Mouse (Mus musculus): ENCODE measurements around the gene Snx29.
"Not testable (repeated sequence)": the region's sequence is repeated elsewhere in the genome, so short reads cannot be mapped to it uniquely, and the experiment has no call there.

Snx29 gene

DNA sequence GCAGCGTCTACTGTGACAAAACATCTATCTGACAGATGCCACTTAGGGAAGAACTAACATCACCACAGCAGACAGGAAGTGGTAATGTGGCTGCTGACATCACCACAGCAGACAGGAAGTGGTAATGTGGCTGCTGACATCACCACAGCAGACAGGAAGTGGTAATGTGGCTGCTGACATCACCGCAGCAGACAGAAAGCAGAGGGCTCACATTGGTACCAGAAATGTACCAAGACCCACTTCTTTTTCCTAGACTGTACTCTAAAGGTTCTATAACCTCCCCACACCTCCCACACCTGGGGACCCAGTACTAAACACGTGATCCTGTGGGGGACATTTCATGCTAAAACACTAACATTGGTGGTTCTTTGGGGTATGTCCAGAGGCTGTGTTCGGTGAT lies 126.0 kb downstream of the Snx29 start:
- DNase-seq (ENCODE audit: low spot score in 2 of 2), result not testable (repeated sequence)

DNA sequence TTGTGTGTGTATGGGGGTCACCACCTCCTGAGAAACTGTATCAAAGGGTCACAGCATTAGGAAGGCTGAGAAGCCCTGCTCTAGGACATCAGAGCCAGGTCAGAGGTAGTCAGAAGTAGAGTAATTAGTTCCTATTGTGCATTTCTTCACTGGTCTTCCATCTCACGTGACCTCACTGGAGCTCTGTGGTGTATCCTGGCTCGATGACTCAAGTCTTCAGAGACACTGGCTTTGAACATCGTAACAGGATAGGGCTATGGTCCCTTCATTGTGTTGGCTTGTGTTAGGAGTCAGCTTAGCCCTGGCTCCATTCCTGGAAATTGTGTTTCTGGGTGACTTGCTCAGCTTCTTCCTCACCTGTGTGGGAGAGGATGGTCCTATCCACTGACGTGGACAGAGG lies 126.6 kb downstream of the Snx29 start:
- no peak for DNase-seq (ENCODE audit: low spot score in 2 of 2)

- DNase-seq (ENCODE audit: low spot score in 2 of 2), result no peak
Observed at GRCm38 (mm10) chr16:11450626-11451025, 127.9 kb downstream of the Snx29 start.

- no peak for DNase-seq (ENCODE audit: low spot score in 2 of 2)
Observed at GRCm38 (mm10) chr16:11454871-11455270, 132.2 kb downstream of the Snx29 start.

- no peak for DNase-seq (ENCODE audit: low spot score in 2 of 2)
Observed at GRCm38 (mm10) chr16:11455545-11456140, 132.9 kb downstream of the Snx29 start.

GRCm38 (mm10) chr16:11456141-11456645 lies 133.5 kb downstream of the Snx29 start:
- no peak for DNase-seq (ENCODE audit: low spot score in 2 of 2)

- no peak for DNase-seq (ENCODE audit: low spot score in 2 of 2)
Observed at GRCm38 (mm10) chr16:11457136-11457535, 134.4 kb downstream of the Snx29 start.

GRCm38 (mm10) chr16:11457609-11458350 lies 135.1 kb downstream of the Snx29 start:
- DNase-seq (ENCODE audit: low spot score in 2 of 2), result no peak

DNA sequence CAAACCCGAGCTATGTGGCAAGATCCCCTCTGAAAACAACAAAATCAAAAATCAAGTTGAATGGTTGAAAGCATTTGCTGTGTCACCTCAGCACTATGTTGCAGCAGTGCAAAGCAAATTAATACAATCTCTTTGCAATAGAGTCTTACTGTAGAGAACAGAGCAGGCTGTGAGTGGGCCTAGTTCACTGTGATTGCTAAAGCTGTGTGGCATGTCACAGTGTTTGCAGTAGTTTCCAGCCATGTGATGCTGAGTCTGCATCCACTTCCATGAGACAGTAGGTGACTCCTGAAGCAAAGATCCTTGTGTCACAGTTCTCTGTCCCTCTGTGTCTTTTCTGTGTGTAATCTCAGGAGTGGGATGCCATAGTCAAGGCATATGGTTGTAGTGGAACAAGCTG lies 137.5 kb downstream of the Snx29 start:
- DNase-seq (ENCODE audit: low spot score in 2 of 2), result no peak

- no peak for DNase-seq (ENCODE audit: low spot score in 2 of 2)
Observed at GRCm38 (mm10) chr16:11461612-11462011, 138.9 kb downstream of the Snx29 start.

- DNase-seq (ENCODE audit: low spot score in 2 of 2), result peak; percentile 62 to 78
Observed at GRCm38 (mm10) chr16:11468533-11469179, 145.9 kb downstream of the Snx29 start.

- no peak for DNase-seq (ENCODE audit: low spot score in 2 of 2)
Observed at GRCm38 (mm10) chr16:11469491-11469890, 146.8 kb downstream of the Snx29 start.

DNA sequence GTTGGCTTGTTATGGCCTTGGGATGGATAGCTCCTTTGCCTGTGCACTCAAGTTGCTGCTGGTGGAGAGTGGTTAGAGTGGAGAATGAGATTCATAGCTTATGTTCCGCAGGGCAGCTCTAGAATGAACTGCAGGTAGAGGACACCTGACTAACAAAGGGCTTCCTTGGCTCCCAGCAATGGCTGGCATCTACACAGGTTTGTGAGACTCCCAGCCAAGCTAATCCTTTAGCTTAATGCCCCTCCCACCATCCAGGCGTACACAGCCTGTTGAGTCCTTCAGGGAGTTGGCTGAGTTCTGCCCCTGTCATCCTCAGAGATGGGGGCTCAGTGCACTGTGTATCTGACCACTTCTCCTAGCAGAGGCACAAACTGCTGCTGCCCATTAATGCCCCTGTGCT lies 148.5 kb downstream of the Snx29 start:
- no peak for DNase-seq (ENCODE audit: low spot score in 2 of 2)

- peak in 1 of 2 experiments; percentile 65 for DNase-seq (ENCODE audit: low spot score in 2 of 2)
Observed at GRCm38 (mm10) chr16:11472852-11473251, 150.1 kb downstream of the Snx29 start.

GRCm38 (mm10) chr16:11473474-11473873 lies 150.8 kb downstream of the Snx29 start:
- DNase-seq (ENCODE audit: low spot score in 2 of 2), result no peak

- DNase-seq (ENCODE audit: low spot score in 2 of 2), result no peak
Observed at GRCm38 (mm10) chr16:11473893-11474505, 151.3 kb downstream of the Snx29 start.

- DNase-seq (ENCODE audit: low spot score in 2 of 2), result no peak
Observed at GRCm38 (mm10) chr16:11475137-11475943, 152.6 kb downstream of the Snx29 start.

DNA sequence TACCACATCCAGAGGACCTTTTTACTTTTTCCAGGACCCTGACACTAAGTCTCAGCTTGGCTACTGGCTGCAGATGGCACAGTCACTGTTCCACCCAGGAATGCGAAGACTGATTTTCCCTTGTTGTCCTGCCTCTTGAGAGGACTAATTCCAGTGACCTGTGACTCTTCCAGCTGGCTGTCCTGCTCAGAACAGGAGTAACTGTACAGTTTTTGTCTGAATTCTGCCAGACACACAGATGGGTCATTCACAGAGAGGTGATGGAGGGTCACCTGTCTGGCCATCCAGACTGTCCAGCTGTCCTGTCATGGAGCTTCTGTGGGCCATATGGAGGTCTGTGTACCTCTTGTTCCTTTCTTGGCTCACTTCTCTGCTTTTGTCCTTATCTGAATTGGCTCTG lies 153.6 kb downstream of the Snx29 start:
- DNase-seq (ENCODE audit: low spot score in 2 of 2), result no peak

- no peak for DNase-seq (ENCODE audit: low spot score in 2 of 2)
Observed at GRCm38 (mm10) chr16:11476968-11477367, 154.3 kb downstream of the Snx29 start.

DNA sequence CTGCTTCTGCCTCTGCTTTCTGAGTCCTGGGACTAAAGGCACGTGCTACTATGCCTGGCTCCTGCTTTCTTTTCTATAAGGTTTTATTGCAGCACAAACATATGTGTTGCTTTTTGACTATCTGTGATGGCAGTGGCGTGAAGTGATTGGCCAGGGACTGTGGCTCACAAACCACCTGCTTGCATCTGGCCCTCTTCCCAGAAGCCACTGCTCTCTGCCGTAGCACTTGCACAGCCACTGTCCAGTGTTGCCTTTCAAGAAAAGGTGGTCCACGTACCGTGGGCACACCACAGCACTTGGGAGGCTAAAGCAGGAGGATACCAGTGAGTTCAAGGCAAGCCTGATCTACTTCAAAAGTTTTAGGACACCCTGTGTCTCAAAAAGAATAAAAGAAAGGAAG lies 154.9 kb downstream of the Snx29 start:
- DNase-seq (ENCODE audit: low spot score in 2 of 2), result no peak

GRCm38 (mm10) chr16:11479605-11480004 lies 156.9 kb downstream of the Snx29 start:
- DNase-seq (ENCODE audit: low spot score in 2 of 2), result no peak
